Mouse (Mus musculus) megakaryocyte, embryonic 14.5 days (primary cell): ENCODE results near the gene Slc1a2.

ENCODE experiments used
- FLI1 ChIP-seq: IDR thresholded peaks from 2 replicates; pipeline ENCODE4 v1.6.1; 2012; ENCODE audit warnings: low read length, inconsistent platforms, mixed read lengths
- GATA1 ChIP-seq: IDR thresholded peaks from 3 replicates; pipeline ENCODE4 v1.6.1; 2012; ENCODE audit warnings: mixed read lengths, low read length, inconsistent platforms, borderline replicate concordance

DNA sequence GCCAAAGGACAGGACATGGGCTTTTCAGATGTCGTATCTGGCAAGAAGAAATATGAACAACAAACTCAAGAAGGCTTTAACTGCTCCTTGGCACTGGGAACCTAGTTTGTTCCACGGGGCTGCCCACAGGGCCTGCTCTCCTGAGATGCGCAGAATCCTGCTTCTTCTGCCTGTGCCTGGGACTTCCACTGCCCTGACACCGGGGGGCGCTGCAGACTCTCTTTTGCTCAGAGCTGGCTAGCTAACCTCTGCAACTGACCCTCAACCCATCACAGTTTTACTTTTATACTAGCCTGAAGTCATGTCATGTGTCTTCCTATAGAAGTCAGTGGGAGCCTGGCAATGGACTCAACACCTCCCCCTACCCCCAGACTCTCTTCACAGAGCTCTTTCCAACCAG is 23.7 kb downstream of the Slc1a2 start:
- no peak for TF ChIP-seq GATA1
- TF ChIP-seq FLI1 = no peak
